Mouse (Mus musculus): ENCODE results near the gene Agap2.
A peak's percentile ranks its signal among the peaks of the same experiment; 100 is the strongest.
"Not testable (repeated sequence)": the region's sequence is repeated elsewhere in the genome, so short reads cannot be mapped to it uniquely, and the experiment has no call there.

Agap2 gene

DNA sequence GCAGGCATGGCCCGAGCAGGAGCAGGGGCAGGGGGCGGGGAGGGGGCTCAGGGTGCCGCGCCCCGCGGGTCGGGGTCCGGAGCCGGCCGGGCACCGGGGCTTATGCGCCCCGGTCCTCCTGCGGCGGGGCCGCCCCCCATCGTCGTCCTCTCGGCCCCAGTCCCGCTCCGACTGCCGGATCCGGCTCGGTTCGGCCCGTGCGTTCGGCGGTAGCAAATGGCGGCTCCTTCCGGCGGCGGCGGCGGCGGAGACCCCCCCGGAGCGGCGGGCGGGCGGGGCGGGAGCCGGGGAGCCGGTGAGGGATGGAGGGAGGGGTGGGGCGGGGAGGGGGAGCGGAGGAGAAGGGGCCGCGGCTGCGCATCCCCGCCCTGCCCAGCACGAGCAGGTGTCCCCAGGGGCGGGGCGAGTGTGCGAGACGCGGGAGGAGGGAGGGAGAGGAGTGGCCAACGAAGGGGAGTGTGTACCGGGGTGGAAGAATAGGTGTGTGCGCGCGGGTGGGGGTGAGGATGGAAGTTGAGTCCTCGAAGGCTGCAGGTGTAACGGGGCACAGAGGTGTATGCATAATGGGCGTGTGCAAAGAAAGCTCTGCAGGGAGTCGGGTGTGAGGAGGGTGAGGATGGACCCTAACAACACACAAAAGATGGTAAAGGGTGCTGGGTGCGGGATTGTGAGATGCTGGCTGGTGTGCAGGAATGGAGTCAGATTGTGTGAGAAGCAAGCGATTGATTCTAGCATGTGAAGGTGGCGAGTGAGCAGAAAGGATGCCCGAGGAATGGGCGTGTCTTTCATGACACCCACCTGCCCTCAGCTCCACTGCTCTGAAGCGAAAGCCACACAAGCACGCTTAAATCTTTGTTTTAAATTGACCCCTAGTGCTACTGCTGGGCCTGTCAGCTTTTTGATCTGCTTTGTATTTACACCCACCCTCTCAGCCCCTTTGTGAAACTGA lies 14.8 kb upstream of the Agap2 start, which contains the start of gene March9:
March9 (minus strand) TSS at position 217 of the 949 bp plus-strand sequence.
- peak; percentile 72 for DNase-seq

DNA sequence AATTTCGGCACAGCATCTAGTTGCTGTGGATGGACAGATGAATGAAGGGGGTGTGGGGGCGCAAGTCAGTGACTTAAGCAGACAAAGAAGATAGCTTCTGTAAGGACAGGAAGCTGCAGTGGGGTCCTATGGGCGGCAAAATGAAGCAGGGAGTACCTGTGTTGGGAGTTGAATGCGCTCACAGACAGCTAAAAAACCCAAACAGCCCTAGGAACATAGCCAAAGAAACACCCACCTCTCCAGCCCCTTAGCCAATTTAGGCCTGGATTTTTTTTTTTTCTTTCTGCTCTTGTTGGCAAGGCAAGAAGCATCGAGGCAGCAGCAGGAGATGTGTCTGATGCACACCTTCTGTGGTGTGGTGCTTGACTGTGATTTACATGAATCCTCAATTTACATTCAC lies 14.0 kb upstream of the Agap2 start:
- DNase-seq = no peak

DNA sequence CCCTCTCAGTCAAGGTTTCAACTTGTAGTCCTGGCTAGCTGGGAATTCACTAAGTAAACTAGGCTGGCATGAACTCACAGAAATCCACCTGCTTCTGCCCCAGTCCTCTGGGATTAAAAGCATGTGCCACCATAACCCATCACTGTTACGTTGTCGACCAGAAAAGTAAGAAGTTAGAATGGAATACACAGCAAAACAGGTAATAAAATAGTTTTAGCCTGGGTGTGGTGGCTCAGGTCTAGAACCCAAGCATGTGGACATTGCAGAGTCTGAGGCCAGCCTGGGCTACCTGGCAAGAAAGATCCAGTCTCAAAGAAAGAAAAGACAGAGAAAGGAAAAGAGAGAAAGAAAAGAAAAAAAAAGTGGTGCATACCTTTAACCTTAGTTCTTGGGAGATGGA lies 13.6 kb upstream of the Agap2 start:
- no peak for DNase-seq

DNA sequence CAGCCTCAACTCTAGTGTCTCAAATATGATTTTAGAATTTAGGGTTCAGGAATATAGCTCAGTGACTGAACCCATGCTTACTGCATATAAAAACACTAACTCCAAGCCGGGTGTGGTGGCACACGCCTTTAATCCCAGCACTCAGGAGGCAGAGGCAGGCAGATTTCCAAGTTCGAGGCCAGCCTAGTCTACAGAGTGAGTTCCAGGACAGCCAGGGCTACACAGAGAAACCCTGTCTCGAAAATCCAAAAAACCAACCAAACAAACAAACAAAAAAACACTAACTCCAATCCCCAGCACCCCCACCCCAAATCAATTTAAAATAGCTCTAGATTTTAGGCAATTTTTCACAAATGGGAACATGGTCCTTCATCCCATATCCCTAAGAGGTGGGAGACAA lies 13.0 kb upstream of the Agap2 start:
- not testable (repeated sequence) for DNase-seq

DNA sequence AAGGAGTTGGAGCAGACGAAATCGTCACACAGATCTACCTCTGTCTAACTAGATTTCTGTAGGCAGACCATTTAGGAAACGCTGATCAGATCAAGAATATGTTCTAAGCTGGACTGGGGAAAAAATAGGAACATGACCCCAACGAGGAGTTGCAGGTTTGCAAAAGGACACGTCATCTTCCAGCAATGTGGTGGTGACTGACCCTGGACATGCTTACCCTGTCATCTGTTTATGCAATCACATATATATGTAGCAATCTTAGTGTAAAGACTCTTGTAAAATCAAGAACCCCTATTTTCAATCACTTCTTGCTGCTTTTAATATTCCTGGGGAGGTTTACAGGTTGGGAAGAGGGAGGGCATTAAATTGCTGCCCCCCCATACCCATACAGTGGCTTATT lies 12.6 kb upstream of the Agap2 start:
- DNase-seq = no peak

DNA sequence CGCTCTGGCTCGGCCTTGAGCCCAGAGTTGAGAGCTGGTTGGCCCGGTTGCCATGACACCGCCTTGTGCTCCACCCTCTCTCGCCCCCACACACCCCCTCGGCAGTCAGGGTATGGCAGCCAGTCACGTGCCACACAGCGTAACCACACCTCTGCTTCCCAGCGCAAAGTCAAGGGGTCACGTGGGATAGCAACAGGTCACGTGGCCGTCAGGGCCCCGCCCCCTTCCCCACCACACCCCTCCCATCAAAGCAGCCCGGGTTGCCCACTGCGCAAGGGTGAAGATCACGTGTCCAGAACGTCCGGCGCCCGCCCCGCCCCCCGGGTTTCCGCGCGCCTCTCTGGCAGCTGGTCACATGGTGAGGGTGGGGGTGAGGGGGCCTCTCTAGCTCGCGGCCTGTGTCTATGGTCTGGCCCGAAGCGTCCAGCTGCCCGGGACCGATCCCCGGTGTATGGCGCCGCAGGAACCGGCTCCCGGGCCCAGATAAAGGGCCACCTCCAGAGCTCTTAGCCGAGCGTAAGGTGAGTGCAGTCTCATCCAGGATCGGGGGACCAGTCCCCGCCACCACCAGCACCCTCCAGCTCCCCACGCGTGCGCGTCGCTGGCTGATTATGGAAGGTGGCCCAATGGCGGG lies 11.7 kb upstream of the Agap2 start, which contains the start of gene Cdk4:
Cdk4 (plus strand) TSS at position 296 of the 634 bp plus-strand sequence.
- peak; percentile 98 for DNase-seq

DNA sequence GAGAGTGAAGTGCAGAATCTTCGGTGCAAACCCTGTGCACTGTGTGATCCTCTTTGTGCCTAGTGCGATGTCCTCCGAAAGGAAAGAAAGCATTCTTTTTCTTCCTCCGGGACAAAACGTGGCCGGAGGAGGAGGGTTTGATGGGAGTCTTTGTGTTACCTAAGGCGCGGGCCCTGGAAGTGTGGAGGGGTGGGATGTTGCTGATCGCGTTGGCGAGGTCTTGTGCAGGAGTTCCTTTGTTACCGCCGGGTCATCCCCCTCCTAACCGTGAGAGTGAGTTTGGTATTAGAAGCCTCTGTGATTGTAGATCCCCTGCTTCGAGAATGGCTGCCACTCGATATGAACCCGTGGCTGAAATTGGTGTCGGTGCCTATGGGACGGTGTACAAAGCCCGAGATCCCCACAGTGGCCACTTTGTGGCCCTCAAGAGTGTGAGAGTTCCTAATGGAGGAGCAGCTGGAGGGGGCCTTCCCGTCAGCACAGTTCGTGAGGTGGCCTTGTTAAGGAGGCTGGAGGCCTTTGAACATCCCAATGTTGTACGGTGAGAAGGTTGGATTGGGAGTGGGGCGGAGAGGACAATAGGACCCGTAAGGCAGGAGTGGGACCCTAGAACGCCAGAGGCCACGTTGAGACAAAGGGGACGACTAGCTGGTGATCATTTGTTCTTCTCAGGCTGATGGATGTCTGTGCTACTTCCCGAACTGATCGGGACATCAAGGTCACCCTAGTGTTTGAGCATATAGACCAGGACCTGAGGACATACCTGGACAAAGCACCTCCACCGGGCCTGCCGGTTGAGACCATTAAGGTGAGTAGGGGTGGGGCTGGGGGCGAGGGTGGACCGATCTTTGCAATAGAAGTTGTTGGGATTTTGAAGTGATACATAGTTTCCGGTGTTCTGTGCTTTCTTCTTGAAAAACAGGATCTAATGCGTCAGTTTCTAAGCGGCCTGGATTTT lies 10.9 kb upstream of the Agap2 start:
- DNase-seq = no peak

DNA sequence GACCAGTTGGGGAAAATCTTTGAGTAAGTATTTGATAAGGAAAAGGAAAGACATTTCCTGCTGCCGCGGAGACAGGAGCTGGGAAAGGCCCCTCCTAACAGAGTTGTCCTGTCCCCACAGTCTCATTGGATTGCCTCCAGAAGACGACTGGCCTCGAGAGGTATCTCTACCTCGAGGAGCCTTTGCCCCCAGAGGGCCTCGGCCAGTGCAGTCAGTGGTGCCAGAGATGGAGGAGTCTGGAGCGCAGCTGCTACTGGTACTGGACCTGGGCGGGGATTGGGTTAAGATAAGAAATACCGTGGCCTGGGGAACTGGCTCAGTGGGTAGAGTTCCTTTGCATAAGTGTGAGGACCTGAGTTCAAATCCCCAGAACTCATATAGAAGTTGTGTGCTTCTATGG lies 9.1 kb upstream of the Agap2 start:
- no peak for DNase-seq

DNA sequence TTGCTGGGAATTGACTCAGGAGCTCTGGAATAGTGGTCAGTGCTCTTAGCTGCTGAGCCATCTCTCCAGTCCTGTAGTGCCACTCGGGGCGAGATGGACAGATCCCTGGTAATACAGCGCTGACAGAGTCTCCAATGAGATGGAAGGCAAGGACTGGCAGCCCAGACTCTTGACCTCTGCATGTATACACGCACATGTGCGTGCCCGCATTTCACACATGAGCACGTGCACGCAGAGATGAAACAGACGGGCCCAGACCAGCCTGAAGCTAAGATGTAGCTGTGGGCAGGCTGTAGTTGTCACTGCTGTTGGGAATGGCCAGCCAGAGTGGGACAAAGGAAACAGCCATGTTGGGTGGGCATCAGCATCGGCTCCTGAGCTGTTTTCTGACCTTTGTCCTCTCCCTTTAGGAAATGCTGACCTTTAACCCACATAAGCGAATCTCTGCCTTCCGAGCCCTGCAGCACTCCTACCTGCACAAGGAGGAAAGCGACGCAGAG lies 8.5 kb upstream of the Agap2 start:
- DNase-seq = no peak

DNA sequence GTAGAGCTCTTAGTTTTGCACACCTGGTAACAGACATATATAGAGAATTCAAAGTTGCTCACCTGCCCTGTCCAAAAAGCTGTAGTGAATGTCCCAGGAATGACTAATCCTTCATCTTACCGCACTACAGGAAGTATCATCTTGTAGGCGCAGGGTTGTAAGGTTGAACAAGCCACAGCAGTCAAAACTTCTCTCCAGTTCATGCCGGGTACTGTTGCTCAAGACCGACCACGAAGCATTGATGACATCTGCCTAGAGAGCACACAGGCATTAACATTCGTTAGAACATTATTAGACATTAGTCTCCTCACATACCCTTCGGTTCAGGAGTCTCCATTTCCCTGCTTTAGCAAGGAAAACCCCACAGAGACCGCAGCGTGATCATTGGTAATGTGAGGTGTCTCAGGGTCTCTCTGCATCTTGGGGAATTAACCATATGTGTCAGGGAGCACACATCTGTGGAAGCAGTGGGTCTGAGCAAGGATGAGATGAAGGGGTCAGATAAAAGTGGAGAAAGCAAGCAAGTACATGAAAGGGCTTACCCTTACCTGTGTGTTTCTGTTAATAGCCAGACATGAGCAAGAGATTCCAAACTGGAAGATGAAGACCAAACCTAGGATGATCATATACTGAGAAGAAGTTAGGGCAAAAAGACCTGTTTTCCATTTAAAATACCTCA lies 6.6 kb upstream of the Agap2 start:
- DNase-seq = no peak

DNA sequence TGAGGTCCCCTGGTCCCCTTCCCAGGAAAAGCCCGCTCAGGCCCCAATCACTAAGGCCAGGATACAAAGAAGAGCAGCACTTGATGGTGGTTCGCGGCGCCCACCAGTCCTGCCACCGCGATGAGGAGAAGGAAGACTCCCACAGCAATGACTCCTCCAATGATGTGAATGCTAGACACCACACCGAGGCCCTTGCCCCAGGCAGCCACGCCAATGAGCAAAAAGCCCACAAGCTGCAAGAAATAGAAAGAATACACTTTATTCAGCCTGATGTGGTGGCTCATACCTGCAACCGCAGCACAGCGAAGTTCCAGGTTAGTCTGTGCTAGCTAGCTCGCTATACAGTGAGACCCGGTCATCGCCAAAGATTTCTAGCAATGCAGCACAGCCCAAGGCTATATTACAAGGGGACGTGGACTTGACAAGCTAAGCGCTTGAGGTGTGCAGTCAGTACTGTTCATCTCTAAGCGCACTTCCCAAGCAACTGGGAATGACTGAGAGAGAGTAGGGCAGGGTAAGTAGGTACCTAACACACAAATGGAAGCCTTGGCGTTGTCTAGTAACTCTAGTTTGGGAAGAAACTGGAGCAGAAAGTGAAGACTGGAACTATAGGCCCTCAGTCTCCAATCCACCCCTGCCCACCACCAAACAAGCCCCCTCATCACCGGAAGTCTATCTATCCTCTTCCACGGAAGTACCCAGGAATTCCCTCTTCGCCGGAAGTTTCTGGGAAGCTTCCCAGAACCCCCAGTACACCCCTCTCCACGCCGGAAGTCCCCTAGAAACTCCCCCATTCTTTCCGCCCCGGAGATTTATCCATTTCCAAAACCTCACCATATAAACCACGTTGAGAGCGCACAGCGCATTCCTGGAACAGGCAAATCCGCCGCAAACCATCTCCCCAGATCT lies 5.5 kb upstream of the Agap2 start:
- no peak for DNase-seq

DNA sequence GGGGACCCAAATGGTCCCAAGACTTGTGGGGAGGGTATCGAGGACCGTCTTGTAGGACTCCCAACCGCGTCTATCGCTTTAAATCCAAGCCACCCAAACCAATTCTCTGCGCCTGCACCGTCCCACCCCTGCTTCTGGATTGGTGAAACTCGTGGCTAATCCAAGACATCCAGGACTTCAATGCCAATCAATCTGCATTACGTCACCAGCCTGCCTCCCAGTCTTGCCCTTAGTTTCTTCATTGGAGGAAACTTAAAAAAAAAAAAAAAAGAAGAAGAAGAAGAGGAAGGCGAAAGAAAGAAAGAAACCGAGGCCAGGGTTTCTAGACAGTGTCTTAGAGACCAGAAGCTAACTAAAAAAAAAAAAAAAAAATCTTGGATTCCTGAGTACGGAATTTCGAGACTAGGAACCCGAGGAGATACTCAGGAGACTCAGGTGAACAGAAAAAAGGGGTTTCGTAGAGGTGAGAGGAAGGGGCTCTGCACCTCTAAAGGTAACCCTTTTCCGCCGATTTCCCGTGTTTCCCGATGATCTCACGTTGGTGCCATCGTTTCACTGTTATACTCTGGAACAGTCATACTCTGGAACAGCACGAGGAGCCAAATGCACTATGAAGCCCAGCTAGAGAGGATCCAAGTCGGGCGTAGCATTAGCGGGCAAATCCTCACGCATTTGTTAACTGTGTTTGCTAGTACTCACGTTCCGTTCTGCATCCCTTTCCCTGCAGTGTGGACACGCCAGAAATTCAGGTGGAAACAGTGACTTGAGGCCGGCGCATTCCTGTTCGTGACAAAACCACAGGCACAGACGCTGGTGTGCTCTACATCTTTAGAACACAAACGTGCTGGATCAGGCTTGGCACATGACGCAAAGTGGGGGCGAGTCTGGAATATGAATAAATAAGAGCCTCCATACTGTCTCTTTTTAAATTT lies 4.6 kb upstream of the Agap2 start, which contains the start of gene Tspan31:
Tspan31 (minus strand) TSS at position 75 of the 932 bp plus-strand sequence.
- peak; percentile 90 for DNase-seq

DNA sequence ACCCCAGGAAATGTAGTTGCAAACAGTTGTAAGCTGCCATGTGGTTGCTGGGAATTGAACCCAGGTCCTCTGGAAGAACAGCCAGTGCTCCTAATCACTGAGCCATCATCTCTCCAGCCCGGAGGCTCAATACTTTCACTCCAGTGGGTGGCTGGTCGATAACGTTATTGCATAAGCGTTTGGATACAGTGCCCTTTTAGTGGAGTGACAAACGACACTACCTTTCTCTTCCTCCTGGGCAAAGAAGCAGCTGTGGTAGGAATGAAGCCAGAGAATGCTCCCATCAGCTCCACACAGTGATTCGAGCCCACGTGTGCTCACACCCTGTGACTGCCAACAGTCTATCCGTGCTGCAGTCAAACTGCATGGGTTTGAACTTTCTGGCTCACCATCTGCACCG lies 3.9 kb upstream of the Agap2 start:
- DNase-seq = no peak

DNA sequence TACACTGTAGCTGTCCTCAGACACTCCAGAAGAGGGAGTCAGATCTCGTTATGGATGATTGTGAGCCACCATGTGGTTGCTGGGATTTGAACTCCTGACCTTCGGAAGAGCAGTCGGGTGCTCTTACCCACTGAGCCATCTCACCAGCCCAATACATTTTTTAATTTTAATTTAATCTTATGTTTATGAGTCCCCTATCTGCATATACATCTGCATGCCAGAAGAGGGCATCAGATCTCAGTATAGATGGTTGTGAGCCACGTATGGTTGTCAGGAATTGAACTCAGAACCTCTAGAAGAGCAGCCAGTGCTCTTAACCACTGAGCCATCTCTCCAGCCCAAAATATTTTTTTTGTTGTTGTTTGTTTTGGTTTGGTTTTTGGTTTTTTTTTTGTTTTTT lies 2.8 kb upstream of the Agap2 start:
- DNase-seq = not testable (repeated sequence)

DNA sequence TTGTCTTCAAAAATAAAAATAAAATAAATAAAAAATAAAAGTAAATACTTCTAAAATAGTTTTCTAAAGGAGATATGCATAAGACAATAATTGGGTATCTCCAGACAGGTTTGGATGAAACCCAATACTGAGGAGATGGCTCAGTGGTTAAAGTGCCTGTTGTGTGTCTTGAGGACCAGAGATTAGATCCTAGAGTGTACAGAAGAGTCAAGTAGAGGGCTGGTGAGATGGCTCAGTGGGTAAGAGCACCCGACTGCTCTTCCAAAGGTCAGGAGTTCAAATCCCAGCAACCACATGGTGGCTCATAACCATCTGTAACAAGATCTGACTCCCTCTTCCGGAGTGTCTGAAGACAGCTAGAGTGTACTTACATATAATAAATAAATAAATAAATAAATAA lies 2.1 kb upstream of the Agap2 start:
- not testable (repeated sequence) for DNase-seq

DNA sequence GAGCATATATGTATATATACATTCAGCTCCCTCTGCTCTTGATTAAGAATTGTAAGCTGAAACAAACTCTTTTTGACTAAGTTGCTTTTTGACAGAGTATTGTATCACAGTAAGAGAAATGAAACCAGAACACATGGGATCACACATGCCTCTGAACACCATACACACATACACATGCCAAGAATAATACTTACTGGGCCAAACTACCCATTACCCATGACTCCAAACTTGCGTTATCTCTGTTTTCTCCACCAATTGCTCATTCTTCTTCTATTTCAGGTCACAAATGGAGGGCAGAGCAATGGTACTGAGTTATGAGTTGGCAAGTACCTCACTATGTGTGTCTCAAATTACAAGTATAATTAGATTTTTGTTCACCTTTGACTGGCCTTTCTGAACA lies 1.1 kb upstream of the Agap2 start:
- DNase-seq = no peak

DNA sequence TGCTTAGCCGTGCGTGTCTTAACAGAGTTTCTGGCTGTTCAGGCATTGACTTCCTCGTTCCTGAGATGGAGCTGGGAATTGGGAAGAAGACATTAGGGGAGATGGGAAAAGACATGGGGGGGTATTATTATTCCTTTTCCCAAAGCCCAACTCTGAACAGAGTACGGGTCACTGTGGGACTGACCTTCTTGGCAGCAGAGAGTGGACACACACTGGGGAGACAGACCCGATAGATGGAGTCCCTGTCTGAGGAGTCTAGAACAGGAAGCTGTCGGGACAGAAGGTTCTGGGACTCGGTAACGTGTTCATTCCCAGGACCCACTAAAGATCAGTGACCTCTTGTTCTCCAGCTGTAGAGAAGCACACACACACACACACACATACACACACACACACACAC lies 567 bp downstream of the Agap2 start:
- DNase-seq = no peak

DNA sequence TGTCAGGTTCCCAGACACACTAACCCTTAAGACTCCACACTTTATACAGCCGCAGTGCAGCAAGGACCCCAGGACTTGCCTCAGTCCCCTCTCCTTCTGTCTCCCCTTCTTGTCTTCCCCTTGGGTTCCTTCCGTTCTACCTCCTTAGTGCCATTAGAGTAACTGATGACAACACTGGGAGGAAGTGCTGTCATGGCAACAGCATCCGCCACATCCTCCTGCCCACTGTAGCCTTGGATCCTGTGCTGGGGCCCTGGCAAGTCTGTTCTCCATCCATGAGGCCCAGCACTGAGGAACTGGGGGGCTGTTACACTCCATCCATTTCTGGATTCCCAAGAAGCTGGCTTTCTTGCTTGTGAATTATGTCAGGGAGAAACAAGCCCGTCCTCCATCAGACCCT lies 998 bp downstream of the Agap2 start:
- DNase-seq = no peak

DNA sequence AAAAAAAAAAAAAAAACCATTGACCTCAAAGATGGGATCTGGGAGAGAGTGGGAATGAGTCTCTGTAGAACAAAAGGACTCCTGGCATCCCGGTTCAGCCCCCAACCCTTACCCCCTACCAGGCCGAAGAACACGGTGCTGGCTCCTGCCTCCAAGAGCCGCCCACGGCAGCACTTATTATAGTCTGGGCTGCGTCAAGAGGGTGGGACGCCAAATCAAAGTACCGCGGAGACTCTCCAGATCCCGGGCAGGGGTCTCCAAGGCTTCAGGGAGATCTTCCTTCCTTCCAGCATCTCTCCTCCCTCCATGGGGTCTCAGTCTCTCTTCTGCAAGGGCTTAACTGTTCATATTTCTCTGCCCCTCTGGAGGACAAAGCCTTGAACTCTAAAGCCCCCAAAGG lies 2.4 kb downstream of the Agap2 start:
- DNase-seq = no peak

Data from liver (tissue).